Mouse (Mus musculus) macrophage (primary cell): ENCODE results near the gene Cd69. TPM values are rescaled to one million over a fixed set of nuclear protein-coding genes. Genes with fewer than 3 reads are reported as not detected.

Experiments
- H3K27ac ChIP-seq: fragments of 350-480 bp; formaldehyde crosslinking; 2 replicates; pipeline ENCODE4 v1.9.0; 2021
- H3K36me3 ChIP-seq: fragments of 350-480 bp; formaldehyde crosslinking; 2 replicates; pipeline ENCODE4 v1.9.0; 2021; ENCODE audit errors: inconsistent target
- H3K4me3 ChIP-seq: fragments of 350-480 bp; formaldehyde crosslinking; 2 replicates; pipeline ENCODE4 v1.9.0; 2021; ENCODE audit errors: inconsistent target
- H3K79me2 ChIP-seq: fragments of 350-480 bp; formaldehyde crosslinking; 2 replicates; pipeline ENCODE4 v1.9.0; 2021; ENCODE audit errors: inconsistent target
- WGBS: methylation state at CpG from one replicate; pipeline ENCODE4 v1.1.7; 2026; ENCODE audit warnings: inconsistent platforms; ENCODE audit not compliant: missing documents; 5-methylcytosine and 5-hydroxymethylcytosine counted together
- polyA plus RNA-seq: library from polyadenylated mRNA; stranded (reverse); fragments of 250-400 nt; gene quantifications from 3 replicates; pipeline ENCODE4 v1.2.4, GENCODE M21; 2018; ENCODE audit warnings: inconsistent platforms

Gene Cd69
- polyA plus RNA-seq, 1 experiment from 2014 or later = 4.1 TPM

DNA sequence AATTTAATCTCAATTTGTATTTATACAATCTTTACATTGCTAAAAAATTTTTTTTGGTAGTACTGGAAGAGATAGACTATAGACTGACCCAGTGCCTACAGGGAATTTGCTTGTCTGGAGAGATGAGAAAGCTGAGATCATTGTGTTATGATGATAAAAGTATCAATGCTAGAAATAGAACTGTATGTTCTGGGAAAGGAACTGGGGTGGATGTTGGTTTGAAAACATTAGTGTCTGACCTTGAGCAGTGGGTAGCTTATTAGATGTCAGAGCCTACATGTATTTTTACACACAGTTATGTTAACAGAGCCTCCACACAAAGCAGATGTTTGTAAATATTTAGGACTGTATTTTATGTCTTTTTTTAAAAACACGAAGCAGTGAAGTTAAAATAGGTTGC is 51.1 kb downstream of the Cd69 start:
- Histone ChIP-seq H3K4me3 (no peak overlapping the region), H3K79me2 (no peaks in the 10 kb centered on the region), H3K27ac (no peak overlapping the region), H3K36me3 (no peaks in the 10 kb centered on the region; the same call in 1 of the 2 replicates)
- WGBS = 86% methylated on average over 1 of the region's 1 CpGs

DNA sequence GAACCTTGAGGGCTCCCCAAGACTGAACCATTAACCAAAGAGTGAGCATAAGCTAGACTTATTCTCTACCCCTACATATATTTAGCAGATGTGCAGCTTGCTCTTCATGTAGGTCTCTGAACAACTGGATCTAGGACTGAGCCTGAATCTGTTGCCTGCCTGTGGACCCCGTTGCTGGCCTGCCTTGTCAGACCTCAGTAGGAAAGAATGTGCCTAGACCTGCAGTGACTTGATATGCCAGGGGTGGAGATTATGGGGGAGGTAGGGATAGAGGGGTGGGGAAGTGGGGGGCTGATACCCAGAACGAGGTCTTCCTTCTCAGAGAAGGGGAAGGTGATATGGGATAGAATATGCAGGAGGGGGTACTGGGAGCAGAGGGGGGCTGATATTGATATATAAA is 51.6 kb downstream of the Cd69 start:
- Histone ChIP-seq H3K4me3 (no peak overlapping the region), H3K36me3 (no peaks in the 10 kb centered on the region; the same call in 1 of the 2 replicates), H3K27ac (no peak overlapping the region), H3K79me2 (no peaks in the 10 kb centered on the region)
- 75% methylated on average over 2 of the region's 2 CpGs for WGBS

DNA sequence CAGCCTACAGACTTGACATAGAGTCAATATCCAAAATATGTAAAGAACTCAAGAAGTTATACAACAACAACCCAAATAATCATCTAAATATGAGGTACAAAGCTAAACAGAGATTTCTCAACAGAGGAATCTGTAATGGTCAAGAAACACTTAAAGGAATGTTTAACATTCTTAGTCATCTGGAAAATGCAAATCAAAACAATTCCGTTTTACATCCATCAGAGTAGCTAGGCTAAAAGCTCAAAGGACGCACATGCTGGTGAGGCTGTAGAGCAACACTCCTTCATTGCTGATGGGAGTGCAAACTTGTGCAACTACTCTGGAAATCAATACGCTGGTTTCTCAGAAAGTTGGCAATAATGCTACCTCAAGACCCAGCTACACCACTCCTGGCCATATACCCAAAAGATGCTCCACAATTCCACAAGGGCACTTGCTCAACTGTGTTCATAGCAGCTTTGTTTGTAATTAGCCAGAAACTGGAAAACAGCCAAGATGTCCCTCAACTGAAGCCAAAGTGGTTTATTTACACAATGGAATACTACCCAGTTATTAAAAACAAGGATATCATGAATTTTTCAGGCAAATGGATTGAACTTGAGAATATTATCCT is 52.9 kb downstream of the Cd69 start:
- 97% methylated on average over 3 of the region's 3 CpGs for WGBS
- H3K36me3 ChIP-seq = no peaks in the 10 kb centered on the region; the same call in 1 of the 2 replicates
- H3K4me3 ChIP-seq = no peak overlapping the region
- no peak overlapping the region for H3K27ac ChIP-seq
- H3K79me2 ChIP-seq = no peaks in the 10 kb centered on the region

DNA sequence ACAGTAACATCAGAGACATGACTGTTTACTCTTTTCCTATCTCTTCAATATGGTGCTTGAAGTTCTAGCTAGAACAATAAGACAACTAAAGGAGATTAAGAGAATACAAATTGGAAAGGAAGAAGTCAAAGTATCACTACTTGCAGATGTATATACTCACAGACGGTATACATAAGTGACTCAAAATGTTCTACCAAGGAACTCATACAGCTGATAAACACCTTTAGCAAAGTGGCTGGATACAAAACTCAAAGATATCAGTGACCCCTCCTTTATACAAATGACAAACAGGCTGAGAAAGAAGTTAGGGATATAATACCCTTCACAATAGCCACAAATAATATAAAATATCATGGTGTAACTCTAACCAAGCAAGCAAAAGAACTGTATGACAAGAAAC is 54.2 kb downstream of the Cd69 start:
- WGBS = no CpG with 5 or more reads among the region's 1 CpGs
- H3K79me2 ChIP-seq = no peaks in the 10 kb centered on the region
- H3K4me3 ChIP-seq = no peak overlapping the region
- H3K36me3 ChIP-seq = no peaks in the 10 kb centered on the region
- no peak overlapping the region for H3K27ac ChIP-seq

DNA sequence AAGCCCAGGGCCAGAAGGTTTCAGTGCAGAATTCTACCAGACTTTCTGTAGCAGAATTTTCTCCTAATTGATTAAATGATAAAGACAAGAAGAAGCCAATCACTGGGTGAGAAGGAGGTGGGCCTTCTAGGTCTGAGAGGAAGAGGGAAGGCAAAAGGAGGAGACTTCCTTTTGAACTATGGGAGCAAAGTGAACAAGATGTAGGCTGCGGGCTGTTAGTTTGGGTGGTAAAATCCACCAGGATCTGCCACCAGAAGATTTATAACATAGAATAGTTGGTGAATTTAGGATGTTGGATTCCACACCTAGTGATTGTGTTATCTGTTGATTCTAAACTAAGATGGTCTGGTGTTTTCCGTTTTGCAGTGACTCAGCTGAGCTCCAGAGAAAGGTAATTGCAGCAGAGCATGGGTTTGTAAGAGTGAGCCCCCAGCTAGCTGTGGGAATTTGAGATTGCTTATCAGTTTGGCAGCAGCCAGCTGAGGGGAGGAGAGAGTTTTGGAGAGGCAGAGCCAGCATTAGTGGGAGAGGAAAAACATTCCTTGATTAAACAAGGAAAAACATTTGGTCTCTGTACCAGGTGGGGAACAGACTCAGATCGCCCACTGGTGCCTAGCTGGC is 55.2 kb downstream of the Cd69 start:
- Histone ChIP-seq H3K36me3 (no peaks in the 10 kb centered on the region), H3K79me2 (no peaks in the 10 kb centered on the region), H3K4me3 (no peak overlapping the region), H3K27ac (no peak overlapping the region)
- 94% methylated on average over 3 of the region's 3 CpGs for WGBS

DNA sequence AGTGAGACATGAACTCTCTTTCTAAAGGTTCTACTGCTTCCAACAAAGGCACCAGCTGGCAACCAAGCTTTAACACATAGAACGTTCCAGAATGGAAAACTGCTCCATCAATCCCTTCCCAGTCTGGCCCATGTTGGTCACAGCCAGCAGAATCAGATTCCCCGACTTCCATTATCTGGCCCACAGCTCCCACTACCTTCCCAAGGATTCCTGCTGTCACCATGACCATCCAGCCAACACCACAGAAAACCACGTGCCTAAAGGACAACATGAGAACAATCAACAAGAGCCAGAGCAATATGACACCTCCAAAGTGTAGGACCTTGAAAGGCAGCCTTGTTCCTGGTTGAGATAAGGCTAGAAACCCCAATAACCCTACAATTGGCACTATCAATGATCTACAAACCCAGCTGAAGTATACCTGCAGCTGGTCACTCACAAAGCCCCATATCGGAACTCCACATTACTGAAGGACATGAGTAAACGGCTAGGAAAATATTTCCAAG is 57.0 kb downstream of the Cd69 start:
- H3K27ac ChIP-seq = no peak overlapping the region
- no peak overlapping the region for H3K4me3 ChIP-seq

More for the DNA sequence above, 57.0 kb downstream of the Cd69 start:
- no peaks in the 10 kb centered on the region for H3K36me3 ChIP-seq
- WGBS = 92% methylated on average over 5 of the region's 5 CpGs
- H3K79me2 ChIP-seq = no peaks in the 10 kb centered on the region

Other genes with a start within 250 kb of the Cd69 start
- 0.14 TPM in 1 of 3 replicates, not detected in the others for gene Klrb1f, start 229.5 kb downstream of the Cd69 start, polyA plus RNA-seq
- 0.06 TPM in 1 of 3 replicates, not detected in the others for gene Clec2e, start 174.5 kb downstream of the Cd69 start, polyA plus RNA-seq
- gene Clec2d, start 94.8 kb downstream of the Cd69 start, polyA plus RNA-seq = 120 to 201 TPM (median 122 TPM) in 3 replicates
- gene 4922502D21Rik, start 56.4 kb upstream of the Cd69 start, polyA plus RNA-seq = not detected in 3 replicates
- gene Clec12a, start 67.3 kb upstream of the Cd69 start, polyA plus RNA-seq = 168 to 417 TPM (median 176 TPM) in 3 replicates
- not detected in 3 replicates for gene Clec12b, start 110.4 kb upstream of the Cd69 start, polyA plus RNA-seq
- gene Clec1b, start 121.9 kb upstream of the Cd69 start, polyA plus RNA-seq = 0.93 to 5.0 TPM (median 1.5 TPM) in 3 replicates
- 0.48 to 1.2 TPM in 2 of 3 replicates, not detected in the other for gene Clec9a, start 133.4 kb upstream of the Cd69 start, polyA plus RNA-seq
- 0.12 to 0.80 TPM (median 0.65 TPM) in 3 replicates for gene Clec1a, start 176.6 kb upstream of the Cd69 start, polyA plus RNA-seq
- 0.28 to 0.32 TPM (median 0.30 TPM) in 3 replicates for gene Olr1, start 231.7 kb upstream of the Cd69 start, polyA plus RNA-seq
- not detected in 3 replicates for gene Tmem52b, start 237.1 kb upstream of the Cd69 start, polyA plus RNA-seq